In genomic region chr16:84621300-84622031, GRCm38 (mm10) we compare ENCODE assay signal across 7 mouse cellular contexts.
DNase-seq lines count a peak whose midpoint lies in the region; TF ChIP-seq lines count a peak whose summit lies in the region.

No protein-coding gene starts in this region.

- peak overlapping the region; percentile 66 for H3K4me3 ChIP-seq in bone marrow macrophage, adult 2 months (ENCODE audit: insufficient read depth, low read length)

- 42% methylated on average over 8 of the region's 8 CpGs for WGBS in large intestine, adult 2 months

- peak; percentile 51 to 53 for DNase-seq in right cerebral cortex, adult 2 months (ENCODE audit: low spot score in 2 of 2)
- DNase-seq in right cerebral cortex, postnatal 25 days = no peak
- DNase-seq in heart, adult 9 months (ENCODE audit: low spot score in 2 of 2) = peak; percentile 53
- DNase-seq in large intestine, adult 2 months (ENCODE audit: low read depth, low spot score) = peak; percentile 1
- DNase-seq in lung, postnatal 36 days = peak; percentile 53
- peak; percentile 12 to 23 for DNase-seq in thymus, postnatal 36 days

- TF ChIP-seq POLR2A in bone marrow macrophage, adult 2 months (IDR thresholded peaks at IDR 0.05; ENCODE audit: borderline replicate concordance, low read depth, low read length) = no peak

- H3K27ac ChIP-seq in bone marrow macrophage, adult 2 months (ENCODE audit: insufficient read depth, low read depth, low read length) = peak overlapping the region; percentile 75

- TF ChIP-seq CTCF in bone marrow macrophage, adult 2 months (IDR thresholded peaks at IDR 0.05; ENCODE audit: low read depth, low read length) = no peak

- peaks cover 10% of the 10 kb centered on the region for H3K4me1 ChIP-seq in bone marrow macrophage, adult 2 months (ENCODE audit: control insufficient read depth, insufficient read depth, low read length)
